Mouse (Mus musculus): Measurements from ENCODE around the gene Synj2.
"Not testable (repeated sequence)": the region's sequence is repeated elsewhere in the genome, so short reads cannot be mapped to it uniquely, and the experiment has no call there.

Synj2 gene

DNA sequence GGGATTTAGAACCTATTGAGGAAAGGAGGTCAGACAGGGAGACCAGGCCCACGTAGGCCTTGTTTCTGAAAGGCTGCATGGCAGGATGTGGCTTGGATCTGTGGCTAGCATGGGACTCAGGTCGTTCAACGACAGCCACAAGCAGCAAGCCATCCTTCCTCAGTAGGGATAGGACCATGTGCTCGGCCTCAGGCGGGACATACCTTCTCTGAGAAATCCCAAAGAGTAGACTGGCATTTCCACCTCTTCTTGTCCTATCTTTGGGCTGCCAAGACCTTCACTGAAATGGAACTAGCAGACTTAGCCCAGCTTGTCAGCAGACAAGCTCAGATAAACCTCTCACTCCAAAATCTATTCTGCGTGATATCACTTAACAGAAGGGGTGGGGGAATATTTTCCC is 62.6 kb downstream of the Synj2 start:
- DNase-seq, result no peak

GRCm38 (mm10) chr17:6005246-6005637 is 64.2 kb downstream of the Synj2 start:
- DNase-seq, result no peak

DNA sequence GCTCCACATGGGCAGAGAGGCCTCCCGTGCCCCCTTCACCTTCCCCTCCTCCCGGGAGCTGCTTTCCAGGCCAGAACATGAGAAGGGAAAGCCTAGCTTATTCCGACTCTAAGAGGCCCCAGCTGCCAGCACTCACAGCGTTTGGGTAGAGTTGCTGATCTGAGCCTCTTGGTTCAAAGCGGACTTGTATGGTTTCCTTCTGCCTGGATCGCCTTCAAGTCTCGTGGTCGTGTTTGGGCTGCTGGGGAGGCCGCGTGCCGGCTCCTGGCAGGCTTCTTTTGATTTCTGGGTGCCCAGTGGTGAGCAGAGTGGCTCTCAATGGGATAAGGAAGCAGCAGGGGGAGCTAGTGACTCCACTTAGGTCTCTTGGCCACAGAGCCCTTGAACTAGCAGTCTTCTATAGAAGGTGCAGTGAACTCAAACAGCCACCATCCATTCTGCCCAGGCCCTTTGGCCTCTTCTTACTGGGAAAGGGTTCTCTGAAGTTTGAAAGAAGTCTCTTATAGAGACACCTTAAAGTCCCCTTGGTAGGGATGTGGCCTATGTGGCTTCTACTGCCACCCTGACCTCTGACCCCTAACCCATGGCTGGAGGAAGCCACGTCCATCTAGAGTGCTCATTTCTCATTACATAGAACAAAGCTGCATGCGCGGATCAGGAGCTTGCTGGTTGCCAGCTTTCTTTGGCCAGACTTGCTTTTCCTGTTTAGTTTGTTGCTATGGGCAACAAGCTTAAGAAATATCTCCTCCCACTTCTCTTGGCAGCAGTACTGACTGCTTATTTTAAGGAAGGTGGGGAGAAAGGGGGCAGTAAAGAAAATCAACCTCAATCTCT is 64.8 kb downstream of the Synj2 start:
- peak; percentile 53 for DNase-seq

GRCm38 (mm10) chr17:6007101-6007780 is 66.2 kb downstream of the Synj2 start:
- DNase-seq, result no peak

DNA sequence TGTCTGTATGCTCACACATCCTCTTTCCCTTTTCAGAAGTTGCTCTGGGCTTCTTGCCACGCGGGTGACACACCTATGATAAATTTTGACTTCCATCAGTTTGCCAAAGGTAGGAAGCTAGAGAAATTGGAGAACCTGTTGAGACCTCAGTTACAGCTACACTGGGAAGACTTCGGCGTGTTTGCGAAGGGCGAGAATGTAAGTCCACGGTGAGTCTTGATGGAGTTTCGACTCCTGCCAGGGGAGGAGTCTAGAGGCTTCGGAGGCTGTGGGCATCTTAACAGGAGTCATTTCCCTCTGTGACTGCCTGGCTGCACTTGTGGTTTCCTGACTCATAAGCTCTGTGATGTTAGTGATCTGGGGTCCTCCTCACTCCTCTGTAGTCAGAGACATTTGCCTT is 66.8 kb downstream of the Synj2 start:
- no peak for DNase-seq

DNA sequence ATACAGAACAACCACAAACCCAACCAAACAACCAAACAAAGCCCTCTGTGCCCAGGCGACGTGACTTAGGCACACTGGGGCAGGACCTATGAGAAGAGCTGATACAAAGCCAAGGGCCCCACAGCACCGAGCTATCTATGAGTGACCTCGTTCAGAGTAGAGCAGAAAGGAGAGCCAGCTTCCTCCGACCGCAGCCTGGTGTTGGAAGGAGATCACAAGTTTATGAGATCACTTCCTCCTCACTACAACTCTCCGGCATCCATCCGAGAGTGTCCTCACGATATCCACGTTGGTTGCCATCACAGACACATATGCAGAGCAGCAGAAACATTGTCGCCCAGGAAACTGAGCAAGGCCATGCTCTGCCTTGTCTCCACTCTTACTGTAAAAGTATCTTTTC is 67.5 kb downstream of the Synj2 start:
- no peak for DNase-seq

DNA sequence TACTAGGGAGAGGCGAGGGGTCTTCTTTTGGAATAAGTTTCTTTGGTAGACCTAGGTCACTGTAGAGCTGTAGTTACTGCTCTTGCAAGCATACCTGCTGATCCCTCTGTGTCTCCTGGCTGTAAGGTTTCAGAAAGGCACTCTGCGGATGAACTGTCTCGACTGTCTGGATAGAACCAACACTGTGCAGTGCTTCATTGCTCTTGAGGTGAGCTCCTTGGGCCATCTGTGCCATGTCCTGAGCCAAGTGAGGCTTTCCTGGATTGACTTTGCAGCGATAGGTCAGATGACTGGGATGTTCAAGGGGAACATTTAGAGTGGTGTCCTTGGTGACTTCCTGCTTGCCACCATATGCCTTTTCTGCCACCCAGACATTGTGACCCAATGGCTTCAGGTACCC is 68.5 kb downstream of the Synj2 start:
- DNase-seq, result no peak

DNA sequence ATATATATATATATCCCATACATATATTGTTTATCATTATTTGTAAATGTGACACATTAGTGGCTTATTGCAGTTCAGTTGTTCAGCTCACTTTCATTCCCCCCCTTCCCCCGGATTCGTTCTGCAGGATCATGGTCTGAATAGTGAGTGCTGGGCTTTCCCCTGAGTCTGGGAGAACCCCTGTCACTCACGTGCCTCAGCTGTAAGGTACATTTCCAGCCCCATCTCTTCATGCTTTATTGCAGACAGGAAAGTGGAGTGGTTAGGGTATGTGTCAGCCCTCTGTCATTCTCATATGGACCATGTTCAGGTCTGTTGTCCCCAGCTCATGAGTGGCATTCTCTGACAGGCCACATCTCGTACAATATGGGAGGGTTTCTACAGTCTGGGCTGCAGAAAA is 72.0 kb downstream of the Synj2 start:
- no peak for DNase-seq

DNA sequence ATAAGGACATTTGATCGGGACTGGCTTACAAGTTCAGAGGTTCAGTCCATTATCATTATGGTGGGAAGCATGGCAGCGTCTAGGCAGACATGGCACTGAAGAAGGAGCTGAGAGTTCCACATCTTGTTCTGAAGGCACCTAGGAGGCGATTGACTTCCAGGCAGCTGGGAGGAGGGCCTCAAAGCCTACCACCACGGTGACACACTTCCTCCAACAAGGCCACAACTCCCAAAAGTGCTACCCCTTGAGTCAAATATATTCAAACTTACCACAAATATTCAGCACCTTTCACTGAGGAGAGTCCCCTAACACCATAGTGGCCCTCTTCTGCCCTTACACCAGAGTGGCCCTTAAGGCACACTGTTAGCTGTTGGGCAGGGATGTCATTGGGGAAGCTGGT is 73.9 kb downstream of the Synj2 start:
- DNase-seq, result no peak

DNA sequence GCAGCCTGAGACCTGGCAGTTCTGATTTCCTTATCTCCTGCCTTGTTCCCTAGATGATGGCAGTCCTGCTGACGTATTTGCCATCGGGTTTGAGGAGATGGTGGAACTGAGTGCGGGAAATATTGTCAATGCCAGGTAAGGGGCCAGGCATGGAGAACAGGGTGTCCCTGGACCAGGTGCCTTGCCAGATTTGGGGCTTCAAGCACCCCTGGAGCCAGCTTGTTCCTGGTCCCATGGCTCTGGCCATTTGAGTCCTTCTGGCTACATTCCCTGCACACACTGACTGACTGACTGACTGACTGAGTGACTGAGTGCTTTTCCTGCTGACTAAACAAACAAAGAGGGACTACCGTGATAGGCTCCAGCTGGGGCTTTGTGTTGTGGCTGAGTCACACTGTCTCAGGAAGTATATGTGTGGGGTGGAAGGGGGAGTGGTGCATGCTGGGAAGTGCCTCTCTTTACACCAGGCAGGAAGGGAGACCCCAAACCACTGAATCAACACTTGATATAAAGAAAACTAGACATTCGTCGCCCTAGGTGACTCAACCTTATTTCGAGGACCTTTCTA is 75.2 kb downstream of the Synj2 start:
- DNase-seq, result no peak

GRCm38 (mm10) chr17:6017268-6017667 is 76.2 kb downstream of the Synj2 start:
- no peak for DNase-seq

- no peak for DNase-seq
Observed at GRCm38 (mm10) chr17:6018348-6018747, 77.3 kb downstream of the Synj2 start.

DNA sequence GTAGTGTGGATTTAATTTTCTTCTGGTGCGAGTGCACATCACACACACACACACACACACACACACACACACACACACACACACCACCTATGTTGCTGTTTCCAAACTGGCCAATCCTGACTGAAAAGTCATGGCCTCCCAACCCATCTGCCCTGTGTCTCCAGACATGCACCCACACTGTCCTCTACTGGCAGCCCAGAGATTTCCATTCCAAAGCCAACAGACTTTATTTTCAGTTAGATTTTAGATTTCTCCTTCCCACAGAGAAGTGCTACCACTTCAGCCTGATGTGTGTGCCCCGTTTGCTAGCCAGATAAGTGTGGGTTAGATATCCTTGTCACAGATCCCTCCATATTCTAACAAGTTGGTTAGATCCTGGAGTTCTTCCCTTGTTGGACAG is 78.7 kb downstream of the Synj2 start:
- DNase-seq, result no peak

GRCm38 (mm10) chr17:6020636-6021035 is 79.6 kb downstream of the Synj2 start:
- no peak for DNase-seq

DNA sequence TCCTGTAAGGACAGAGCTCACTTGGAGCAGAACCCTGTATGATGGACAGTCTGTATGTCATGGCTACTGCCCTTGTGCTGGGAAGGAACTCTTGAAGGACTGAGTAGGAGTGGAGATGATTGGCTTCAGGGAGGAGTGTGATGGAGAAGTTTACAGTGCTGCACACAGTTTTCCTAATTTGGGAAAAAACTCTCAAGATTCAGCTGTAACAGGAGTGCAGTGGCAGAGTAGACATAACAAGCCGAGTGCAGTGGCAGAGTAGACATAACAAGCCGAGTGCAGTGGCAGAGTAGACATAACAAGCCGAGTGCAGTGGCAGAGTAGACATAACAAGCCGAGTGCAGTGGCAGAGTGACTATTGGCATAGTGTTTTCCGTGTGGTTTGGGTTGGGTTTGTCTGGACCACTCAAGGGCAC is 80.3 kb downstream of the Synj2 start:
- not testable (repeated sequence) for DNase-seq

DNA sequence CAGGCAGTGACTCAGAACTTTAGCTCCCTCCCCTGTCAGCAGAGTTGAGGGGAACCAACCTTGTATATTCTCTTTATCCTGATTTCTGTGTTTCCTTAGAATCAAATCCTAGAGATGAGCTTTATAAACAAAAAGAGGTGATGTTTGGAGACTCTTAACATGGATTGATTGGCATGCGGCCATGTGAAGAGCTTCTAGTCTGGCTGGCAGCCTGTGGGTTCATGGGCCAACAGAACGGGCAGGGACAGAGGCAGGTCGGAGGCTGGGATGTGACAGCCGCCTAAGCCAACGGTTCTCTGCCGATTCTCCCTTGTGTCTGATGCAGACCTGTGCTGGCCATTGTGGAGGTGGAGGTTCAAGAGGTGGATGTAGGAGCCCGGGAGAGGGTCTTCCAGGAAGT is 84.8 kb downstream of the Synj2 start:
- no peak for DNase-seq

DNA sequence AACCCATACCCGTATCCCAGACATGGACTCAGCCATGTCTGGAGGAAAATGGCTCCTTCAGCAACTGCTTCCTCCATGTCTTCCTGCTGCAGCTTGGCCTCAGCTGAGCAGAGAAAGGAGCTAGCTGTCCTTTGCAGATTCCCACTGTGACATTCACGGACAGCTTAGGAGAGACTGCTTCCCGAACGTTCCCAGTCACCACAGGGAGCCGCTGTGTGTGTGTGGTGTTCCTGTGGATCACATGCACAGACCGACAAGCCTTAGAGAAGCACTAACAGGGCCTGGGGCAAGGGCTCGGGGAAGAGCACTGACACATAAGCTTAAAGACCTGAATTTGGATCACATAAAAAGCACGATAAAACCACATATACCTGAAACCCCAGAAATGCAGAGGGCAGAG is 94.6 kb downstream of the Synj2 start:
- DNase-seq, result no peak

DNA sequence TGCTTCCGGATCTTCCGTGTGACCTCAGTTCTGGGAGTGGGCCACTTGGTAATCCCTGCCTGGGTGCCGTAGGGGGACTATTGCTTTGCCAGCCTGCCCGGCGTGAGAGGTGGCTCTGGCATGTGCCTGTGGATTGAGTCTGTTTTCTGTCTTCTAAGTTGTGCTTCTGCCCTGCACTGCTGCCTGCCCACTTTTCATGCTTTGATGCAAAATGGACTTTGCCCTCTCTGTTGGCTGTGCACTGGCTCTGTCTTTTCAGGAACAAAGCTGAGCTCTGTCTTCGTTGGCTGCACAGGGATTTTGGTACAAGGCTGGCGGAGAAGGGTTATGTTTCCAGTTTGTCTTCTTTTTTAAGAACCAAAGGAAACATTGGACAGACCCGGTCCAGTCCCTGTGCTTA is 95.4 kb downstream of the Synj2 start:
- peak; percentile 46 for DNase-seq

DNA sequence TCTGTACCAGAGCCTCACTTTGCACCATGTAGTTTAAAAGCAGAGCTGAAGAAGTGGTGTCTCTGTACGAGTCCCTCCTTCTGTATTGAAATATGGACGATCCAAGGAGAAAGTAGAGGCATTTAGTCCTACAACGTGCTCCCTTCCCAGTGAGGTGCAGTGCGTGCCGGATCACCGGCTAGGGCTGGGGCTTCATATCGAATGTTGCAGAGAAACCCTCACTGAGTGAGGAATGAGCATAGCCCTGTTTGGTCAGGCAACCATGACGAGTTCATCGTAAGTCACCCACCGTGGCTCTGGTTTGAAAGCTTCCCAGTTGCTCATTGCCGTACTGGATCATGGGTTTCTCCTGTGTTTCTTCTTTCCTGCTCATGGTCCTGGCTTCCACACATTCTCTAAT is 95.8 kb downstream of the Synj2 start:
- no peak for DNase-seq

DNA sequence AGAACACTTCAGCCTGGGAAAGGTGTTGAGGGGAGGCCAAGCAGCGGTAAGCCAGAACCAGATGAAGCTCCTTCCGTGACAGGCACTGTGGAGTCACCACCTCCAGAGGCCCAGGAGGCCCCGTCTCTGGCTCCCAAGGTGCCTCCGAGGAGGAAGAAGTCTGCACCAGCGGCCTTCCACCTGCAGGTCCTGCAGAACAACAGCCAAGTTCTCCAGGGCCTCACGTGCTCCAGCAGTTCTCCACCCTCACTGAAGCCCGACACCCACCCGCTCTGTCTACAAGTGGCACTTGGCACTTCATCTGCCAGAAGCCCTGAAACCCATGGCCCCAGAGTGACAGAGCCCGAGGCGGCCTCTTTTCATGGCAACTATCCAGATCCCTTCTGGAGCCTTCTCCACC is 96.4 kb downstream of the Synj2 start:
- no peak for DNase-seq

GRCm38 (mm10) chr17:6052801-6053200 is 111.7 kb downstream of the Synj2 start:
- no peak for DNase-seq

DNA sequence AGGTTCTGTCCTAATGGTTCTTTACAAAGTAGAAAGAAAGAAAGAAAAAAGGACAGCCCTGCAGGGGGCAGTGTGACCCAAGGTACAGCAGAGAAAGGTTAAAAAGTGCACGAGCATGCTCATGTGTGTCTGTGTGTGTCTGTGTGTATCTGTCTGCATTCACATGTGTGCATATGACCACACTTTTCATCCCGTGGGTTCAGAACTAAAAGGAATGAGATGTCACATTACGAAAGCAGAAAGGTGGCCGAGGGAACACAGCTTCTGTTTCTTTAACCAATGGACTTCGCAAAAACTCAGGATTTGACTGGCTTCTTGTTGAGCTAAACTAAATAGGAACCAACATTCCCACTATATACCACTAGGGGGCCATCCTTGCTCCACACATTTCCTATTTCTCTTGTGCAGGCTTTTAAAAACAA is 113.9 kb downstream of the Synj2 start:
- DNase-seq, result peak; percentile 62

- DNase-seq, result no peak
Observed at GRCm38 (mm10) chr17:6062793-6063192, 121.7 kb downstream of the Synj2 start.

DNA sequence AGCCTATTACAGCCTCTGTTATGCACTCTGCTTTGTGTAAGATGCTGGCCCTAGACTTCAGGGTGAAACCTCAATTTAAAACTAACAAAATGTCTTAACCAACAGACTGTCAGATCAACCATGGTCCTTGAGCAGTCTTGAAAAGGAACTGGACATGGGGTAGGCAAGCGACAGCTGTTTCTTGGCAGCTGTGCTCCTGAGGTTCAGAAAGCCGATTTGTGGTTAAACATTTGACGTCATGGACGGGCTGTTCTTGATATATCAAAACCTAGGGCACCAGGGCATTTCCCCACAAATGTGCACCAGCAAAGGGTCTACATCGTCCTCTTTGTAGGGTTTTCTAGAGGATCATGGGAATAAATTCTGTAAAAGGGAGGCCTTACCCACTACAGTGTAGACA is 122.5 kb downstream of the Synj2 start:
- no peak for DNase-seq

All from kidney, adult 18-20 months (tissue).